Mouse (Mus musculus) lung, adult 18-20 months (tissue): ENCODE data around the gene Tex35.

ENCODE experiments used
- DNase-seq, 2 experiments: peaks; one replicate each; pipeline ENCODE4 v3.0.0; 2022; ENCODE audit warnings: mixed read lengths in 2 of 2

Gene Tex35

GRCm38 (mm10) chr1:157108580-157108979 is at the start of gene Tex35:
Tex35 (minus strand) TSS chr1:157108680.
- DNase-seq = no peak

- DNase-seq = no peak
Observed at GRCm38 (mm10) chr1:157153781-157154180, 45.3 kb upstream of the Tex35 start.

GRCm38 (mm10) chr1:157150107-157150506 is 41.6 kb upstream of the Tex35 start:
- DNase-seq = no peak

GRCm38 (mm10) chr1:157144621-157145020 is 36.1 kb upstream of the Tex35 start:
- no peak for DNase-seq

GRCm38 (mm10) chr1:157143326-157143932 is 34.9 kb upstream of the Tex35 start:
- no peak for DNase-seq

GRCm38 (mm10) chr1:157141014-157141413 is 32.5 kb upstream of the Tex35 start:
- DNase-seq = no peak

- DNase-seq = no peak
Observed at GRCm38 (mm10) chr1:157137854-157138241, 29.4 kb upstream of the Tex35 start.

- DNase-seq = peak in 1 of 2 experiments; percentile 7
Observed at GRCm38 (mm10) chr1:157137132-157137853, 28.8 kb upstream of the Tex35 start.

- DNase-seq = peak; percentile 26 to 51
Observed at GRCm38 (mm10) chr1:157128219-157128618, 19.7 kb upstream of the Tex35 start.

- DNase-seq = no peak
Observed at GRCm38 (mm10) chr1:157123836-157124235, 15.4 kb upstream of the Tex35 start.

- no peak for DNase-seq
Observed at GRCm38 (mm10) chr1:157119168-157119567, 10.7 kb upstream of the Tex35 start.

- peak; percentile 17 to 32 for DNase-seq
Observed at GRCm38 (mm10) chr1:157117440-157117839, 9.0 kb upstream of the Tex35 start.

GRCm38 (mm10) chr1:157114492-157114891 is 6.0 kb upstream of the Tex35 start:
- no peak for DNase-seq

- no peak for DNase-seq
Observed at GRCm38 (mm10) chr1:157110287-157110835, 1.9 kb upstream of the Tex35 start.

GRCm38 (mm10) chr1:157101122-157101865 is 7.2 kb downstream of the Tex35 start:
- peak; percentile 25 to 41 for DNase-seq

- DNase-seq = no peak
Observed at GRCm38 (mm10) chr1:157095534-157095933, 12.9 kb downstream of the Tex35 start.

GRCm38 (mm10) chr1:157092622-157093021 is 15.9 kb downstream of the Tex35 start:
- DNase-seq = peak in 1 of 2 experiments; percentile 44

- no peak for DNase-seq
Observed at GRCm38 (mm10) chr1:157092140-157092539, 16.3 kb downstream of the Tex35 start.

- DNase-seq = no peak
Observed at GRCm38 (mm10) chr1:157090835-157091234, 17.6 kb downstream of the Tex35 start.

- peak; percentile 40 to 53 for DNase-seq
Observed at GRCm38 (mm10) chr1:157086097-157086994, 22.1 kb downstream of the Tex35 start.

- no peak for DNase-seq
Observed at GRCm38 (mm10) chr1:157082931-157083330, 25.5 kb downstream of the Tex35 start.

GRCm38 (mm10) chr1:157081999-157082398 is 26.5 kb downstream of the Tex35 start:
- DNase-seq = no peak
